Mouse (Mus musculus) G1E (cell line): ENCODE results near the gene Zfp277.

Experiments used
- CTCF ChIP-seq: IDR thresholded peaks from 2 replicates; pipeline ENCODE4 v1.5.1; 2012; ENCODE audit warnings: low read depth, low read length, inconsistent platforms, mixed read lengths
- GATA1 ChIP-seq: IDR thresholded peaks from 2 replicates; pipeline ENCODE4 v1.6.1; 2012; ENCODE audit warnings: borderline replicate concordance, low read length, inconsistent platforms, mixed read lengths
- GATA2 ChIP-seq: IDR thresholded peaks from 2 replicates; pipeline ENCODE4 v1.6.1; 2012; ENCODE audit warnings: low read depth, low read length, inconsistent platforms, borderline replicate concordance
- POLR2AphosphoS5 ChIP-seq: IDR thresholded peaks from 2 replicates; pipeline ENCODE4 v1.6.1; 2012; ENCODE audit warnings: low read depth, low read length, inconsistent platforms; ENCODE audit not compliant: insufficient replicate concordance

DNA sequence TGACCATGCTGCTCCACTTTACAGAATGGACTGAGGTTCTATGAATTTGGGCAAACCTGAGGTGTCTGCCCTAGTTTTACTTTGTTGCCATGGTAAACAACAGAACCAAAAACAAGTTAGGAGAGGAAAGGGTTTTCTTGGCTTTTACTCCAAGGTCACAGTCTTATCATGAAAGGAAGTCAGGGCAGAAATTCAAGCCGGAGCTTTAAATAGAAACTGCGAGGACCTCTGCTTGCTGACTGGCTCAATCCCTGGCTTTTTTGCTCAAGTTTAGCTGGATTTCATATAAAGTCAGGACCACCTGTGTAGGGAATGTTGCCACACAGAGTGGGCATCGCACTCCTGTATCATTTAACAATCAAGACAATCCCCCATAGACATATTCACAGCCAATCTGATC lies 147.1 kb downstream of the Zfp277 start:
- TF ChIP-seq CTCF (no peak), GATA1 (no peak), POLR2AphosphoS5 (no peak), GATA2 (no peak)
